Mouse (Mus musculus): ENCODE data around the gene Cd3eap. TPM values are rescaled to one million over a fixed set of nuclear protein-coding genes. Genes with fewer than 3 reads are reported as not detected.

The Cd3eap gene
- total RNA-seq, 2 experiments from 2014 or later: 18.1 to 19.5 TPM

DNA sequence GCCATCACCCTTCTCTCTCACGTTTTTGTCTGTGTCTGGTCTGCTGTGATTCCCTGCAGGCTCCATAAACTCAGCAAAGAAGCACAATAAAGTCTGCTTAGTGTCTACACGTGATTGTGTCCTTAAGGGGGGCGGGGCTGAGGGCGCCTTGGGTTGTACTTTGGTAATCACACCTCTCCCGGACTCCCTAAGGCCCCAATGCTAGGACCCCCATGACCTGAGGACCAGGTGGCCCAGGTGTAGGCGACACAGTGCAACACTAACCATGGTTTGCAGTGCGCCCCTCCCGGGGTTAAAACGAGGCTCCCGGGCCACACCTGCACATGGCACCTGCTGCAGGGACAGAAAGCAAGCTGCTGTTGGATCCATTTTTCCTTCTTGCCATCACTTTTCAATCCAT lies 18.0 kb downstream of the Cd3eap start:
- no peak for TF ChIP-seq CTCF (conservative IDR thresholded peaks at IDR 0.05)
- H3K4me3 ChIP-seq: no peak overlapping the region; the same call in 1 of the 2 replicates
- H3K27ac ChIP-seq: peak overlapping the region; percentile 87; the same call in 1 of the 2 replicates
- DNase-seq (ENCODE audit: low spot score in 2 of 2): no peak

DNA sequence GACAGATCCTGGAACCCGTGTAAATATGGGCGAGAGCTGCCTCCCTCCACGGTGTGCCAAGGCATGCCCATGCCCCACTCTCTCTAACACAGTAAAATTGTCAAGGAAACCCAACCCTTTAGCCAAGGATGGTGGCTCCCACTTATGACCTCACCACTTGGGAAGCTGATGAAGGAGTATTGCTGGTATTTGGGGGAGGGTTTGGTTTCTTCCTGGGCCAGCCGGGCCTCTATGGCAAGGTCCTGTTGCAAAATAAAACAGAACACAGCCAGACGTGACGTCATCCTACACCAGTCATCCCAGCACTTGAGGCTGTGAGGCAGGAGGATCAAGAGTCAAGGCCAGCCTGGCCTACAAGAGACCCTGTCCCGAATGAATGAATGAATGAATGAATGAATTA lies 20.7 kb downstream of the Cd3eap start:
- peak overlapping the region; percentile 90 for H3K27ac ChIP-seq
- no peak for TF ChIP-seq CTCF (conservative IDR thresholded peaks at IDR 0.05)
- no peak for DNase-seq (ENCODE audit: low spot score in 2 of 2)
- H3K4me3 ChIP-seq: no peak overlapping the region

DNA sequence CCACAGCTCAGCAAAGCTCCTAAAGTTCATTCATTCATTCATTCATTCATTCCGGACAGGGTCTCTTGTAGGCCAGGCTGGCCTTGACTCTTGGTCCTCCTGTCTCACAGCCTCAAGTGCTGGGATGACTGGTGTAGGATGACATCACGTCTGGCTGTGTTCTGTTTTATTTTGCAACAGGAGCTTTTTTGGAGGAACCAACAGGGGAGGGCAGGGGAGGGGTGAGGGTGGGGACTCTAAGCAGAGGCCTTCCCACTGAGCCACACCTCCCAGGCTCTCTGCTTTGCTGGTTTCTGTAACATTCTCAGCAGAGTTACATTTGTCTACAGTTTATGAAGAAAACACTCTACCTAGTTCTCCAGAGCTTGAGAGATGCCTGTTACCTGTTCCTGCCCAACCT lies 21.2 kb downstream of the Cd3eap start:
- Histone ChIP-seq H3K4me3 (no peak overlapping the region), H3K27ac (peak overlapping the region; percentile 90)
- no peak for DNase-seq (ENCODE audit: low spot score in 2 of 2)
- no peak for TF ChIP-seq CTCF (conservative IDR thresholded peaks at IDR 0.05)

DNA sequence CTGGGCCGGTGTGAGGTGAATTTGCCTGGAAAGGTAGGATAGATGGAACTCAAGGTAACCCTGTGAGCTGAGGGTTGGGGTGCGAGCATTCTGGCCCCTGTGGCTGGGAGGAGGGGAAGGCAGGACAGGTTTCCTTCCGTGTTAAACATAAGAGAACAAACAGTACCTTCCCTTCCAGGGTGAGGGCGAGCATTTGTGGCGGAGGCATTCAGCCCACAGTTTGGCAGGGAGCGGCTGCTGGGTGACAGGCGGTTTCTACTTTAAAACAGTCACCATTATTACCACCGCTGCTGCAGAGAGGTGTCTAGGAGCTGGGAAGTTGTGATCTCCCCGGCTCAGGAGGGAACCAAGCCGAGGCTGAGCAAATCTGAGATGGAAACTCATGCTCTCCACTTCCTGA lies 22.2 kb downstream of the Cd3eap start:
- peak in 1 of 2 experiments; percentile 46 for DNase-seq (ENCODE audit: low spot score in 2 of 2)

DNA sequence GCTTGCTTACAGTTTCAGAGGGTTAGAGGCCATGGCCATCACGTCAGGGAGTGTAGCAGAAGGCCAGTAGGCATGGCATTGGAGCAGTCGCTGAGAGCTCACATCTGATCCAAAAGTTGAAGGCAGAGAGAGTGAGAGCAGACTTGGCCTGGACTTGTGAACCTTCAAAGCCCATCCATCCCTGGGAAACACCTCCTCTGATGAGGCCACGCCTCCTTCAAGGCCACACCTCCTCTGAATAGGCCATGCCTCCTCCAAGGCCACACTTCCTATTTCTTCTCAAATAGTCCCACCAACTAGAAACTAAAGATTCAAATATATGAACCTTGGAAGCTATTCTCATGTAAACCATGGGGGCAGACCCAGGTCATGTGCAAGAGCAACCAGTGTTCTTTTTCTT lies 23.7 kb downstream of the Cd3eap start:
- DNase-seq (ENCODE audit: low spot score in 2 of 2): no peak
- Histone ChIP-seq H3K4me3 (no peak overlapping the region), H3K27ac (peak overlapping the region; percentile 47; the same call in 1 of the 2 replicates)
- TF ChIP-seq CTCF (conservative IDR thresholded peaks at IDR 0.05): no peak

More for the DNA sequence above, 22.2 kb downstream of the Cd3eap start:
- no peak for TF ChIP-seq CTCF (conservative IDR thresholded peaks at IDR 0.05)
- Histone ChIP-seq H3K4me3 (peak overlapping the region; percentile 17; the same call in 1 of the 2 replicates), H3K27ac (peak overlapping the region; percentile 90)

DNA sequence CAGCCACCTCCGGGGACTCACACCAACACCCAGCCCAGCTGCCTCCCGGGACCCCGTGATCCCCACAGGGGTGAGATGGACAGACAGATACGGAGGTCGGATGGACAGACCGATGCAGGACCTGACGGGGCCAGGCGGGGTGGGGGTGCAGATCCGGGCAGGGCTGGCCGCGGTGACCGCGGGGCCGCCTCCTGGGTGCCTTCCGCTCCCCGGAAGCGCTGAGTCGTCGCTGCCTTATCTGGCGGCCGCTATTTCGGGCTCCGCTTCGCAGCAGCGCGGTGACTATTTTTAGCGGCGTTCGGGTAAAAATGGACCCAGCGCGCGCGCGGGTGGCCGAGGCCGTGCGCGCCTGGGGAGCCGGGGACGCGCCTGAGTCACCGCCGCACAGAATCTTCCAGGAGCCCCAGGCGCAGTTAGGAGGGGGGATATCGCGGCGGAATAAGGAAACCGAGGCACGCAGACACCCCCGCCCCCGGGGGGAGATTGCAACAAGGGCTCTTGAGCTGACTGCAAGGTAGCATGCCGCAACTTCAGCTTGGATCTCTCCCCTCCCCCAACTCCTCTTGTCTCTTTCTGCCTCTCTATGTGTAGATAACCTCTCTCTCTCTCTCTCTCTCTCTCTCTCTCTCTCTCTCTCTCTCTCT lies 26.5 kb downstream of the Cd3eap start:
- TF ChIP-seq CTCF (conservative IDR thresholded peaks at IDR 0.05): no peak

DNA sequence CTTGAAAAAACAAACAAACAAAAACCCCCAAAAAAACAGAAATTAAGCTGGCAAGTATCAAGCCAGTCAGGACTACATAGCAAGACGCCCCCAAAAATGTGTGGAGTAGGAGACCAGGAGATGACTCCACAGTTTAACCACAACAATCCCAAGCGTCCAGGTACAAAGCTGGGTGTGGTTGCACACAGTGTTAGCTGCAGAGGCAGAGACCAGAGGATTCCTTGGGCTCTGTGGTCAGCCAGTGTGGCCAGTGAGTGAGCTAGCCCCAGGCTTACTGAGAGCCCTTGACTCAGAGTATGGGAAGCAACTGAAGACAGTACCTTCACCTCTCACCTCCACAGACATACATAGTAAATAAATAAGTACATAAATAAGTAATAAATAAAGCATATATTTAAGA lies 27.4 kb downstream of the Cd3eap start:
- H3K27ac ChIP-seq: no peak overlapping the region
- no peak overlapping the region for H3K4me3 ChIP-seq
- no peak for TF ChIP-seq CTCF (conservative IDR thresholded peaks at IDR 0.05)
- DNase-seq (ENCODE audit: low spot score in 2 of 2): no peak

More for the DNA sequence above, 26.5 kb downstream of the Cd3eap start:
- H3K27ac ChIP-seq: peak overlapping the region; percentile 95
- H3K4me3 ChIP-seq: peak overlapping the region; percentile 78
- peak; percentile 85 to 86 for DNase-seq (ENCODE audit: low spot score in 2 of 2)

DNA sequence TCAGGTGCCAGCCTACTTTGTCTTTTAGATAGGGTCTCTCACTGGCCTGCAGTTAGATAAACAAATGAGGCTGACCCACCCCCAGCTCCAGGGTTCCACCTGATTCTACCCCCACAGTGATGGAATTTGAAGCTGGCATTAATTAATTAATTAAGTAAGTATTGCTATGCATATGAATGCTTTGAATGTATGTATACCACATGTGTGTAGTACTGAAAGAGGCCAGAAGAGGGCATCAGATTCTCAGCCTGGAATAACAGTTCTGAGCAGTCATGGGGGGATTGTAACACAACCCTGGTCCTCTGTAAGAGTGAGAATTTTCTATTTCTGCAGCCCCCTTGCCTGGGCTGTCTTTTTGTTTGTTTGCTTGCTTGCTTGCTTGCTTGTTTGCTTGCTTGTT lies 30.9 kb downstream of the Cd3eap start:
- peak; percentile 67 for TF ChIP-seq CTCF (conservative IDR thresholded peaks at IDR 0.05)
- no peak for DNase-seq (ENCODE audit: low spot score in 2 of 2)
- no peak overlapping the region for H3K4me3 ChIP-seq
- no peak overlapping the region for H3K27ac ChIP-seq

DNA sequence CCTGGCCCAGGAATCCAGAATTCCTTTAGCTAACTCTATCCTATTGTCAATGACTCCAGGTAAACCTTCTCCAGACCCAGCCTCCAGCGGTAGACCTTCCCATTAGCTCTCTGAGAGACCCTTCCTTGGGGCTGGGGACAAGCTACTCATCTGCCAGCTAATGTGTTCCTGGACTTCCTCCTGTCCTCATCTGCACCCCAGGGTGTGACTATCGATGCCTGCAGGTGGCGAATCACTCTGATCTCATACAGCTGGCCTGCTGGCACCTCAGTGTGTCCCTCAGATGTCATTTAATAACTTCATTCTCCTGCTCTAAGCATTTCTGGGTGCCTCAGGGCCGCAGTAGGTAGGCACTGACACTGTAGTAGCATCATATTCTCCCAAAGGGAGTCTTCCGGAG lies 31.5 kb downstream of the Cd3eap start:
- no peak overlapping the region for H3K4me3 ChIP-seq
- no peak for DNase-seq (ENCODE audit: low spot score in 2 of 2)
- no peak for TF ChIP-seq CTCF (conservative IDR thresholded peaks at IDR 0.05)

DNA sequence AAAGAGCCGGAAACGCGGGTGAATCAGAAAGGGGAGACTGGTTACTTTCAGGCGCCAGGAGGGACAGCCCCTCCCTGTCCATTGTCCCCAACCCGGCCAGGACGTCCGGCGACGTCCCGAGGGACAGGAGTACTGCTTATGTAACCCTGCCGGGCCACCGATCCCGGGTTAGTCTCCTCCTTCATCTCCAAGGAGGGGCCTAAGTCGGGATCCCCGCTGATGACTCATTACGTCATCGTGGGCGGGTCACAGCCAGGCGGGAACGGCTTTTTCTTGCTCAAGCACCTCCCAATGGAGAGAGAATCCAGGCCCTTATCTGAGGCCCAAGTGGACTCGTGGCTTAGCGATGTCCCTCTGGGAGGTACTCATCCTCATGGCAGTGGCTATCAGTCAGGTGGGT lies 32.2 kb downstream of the Cd3eap start:
- TF ChIP-seq CTCF (conservative IDR thresholded peaks at IDR 0.05): no peak
- Histone ChIP-seq H3K27ac (peak overlapping the region; percentile 96), H3K4me3 (peak overlapping the region; percentile 48)
- DNase-seq (ENCODE audit: low spot score in 2 of 2): peak; percentile 82 to 89

More for the DNA sequence above, 31.5 kb downstream of the Cd3eap start:
- H3K27ac ChIP-seq: 0 out of 2 replicates have a peak overlapping the region, but pooled peaks have one; percentile 96

DNA sequence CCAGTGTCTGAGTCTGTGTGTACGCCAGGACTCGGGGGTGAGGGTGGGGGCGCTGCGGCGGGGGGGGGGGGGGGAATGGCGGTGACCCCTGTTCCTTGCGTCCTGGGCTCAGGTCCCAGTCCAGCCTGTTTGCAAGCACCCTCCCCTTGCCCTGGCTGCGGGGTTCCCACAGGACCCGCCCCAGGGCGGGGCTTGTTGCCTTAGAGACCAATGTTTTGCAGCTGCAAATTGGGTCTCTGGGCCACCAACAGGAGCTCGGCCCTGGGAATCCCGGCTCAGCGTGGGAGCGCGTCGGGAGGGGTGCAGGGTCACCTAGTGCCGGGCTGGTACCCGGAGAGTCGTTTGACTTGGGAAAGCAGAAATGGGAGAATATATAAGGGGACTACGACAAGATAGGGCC lies 32.9 kb downstream of the Cd3eap start:
- peak overlapping the region; percentile 48 for H3K4me3 ChIP-seq
- peak overlapping the region; percentile 96 for H3K27ac ChIP-seq
- DNase-seq (ENCODE audit: low spot score in 2 of 2): peak; percentile 75 to 77
- no peak for TF ChIP-seq CTCF (conservative IDR thresholded peaks at IDR 0.05)

DNA sequence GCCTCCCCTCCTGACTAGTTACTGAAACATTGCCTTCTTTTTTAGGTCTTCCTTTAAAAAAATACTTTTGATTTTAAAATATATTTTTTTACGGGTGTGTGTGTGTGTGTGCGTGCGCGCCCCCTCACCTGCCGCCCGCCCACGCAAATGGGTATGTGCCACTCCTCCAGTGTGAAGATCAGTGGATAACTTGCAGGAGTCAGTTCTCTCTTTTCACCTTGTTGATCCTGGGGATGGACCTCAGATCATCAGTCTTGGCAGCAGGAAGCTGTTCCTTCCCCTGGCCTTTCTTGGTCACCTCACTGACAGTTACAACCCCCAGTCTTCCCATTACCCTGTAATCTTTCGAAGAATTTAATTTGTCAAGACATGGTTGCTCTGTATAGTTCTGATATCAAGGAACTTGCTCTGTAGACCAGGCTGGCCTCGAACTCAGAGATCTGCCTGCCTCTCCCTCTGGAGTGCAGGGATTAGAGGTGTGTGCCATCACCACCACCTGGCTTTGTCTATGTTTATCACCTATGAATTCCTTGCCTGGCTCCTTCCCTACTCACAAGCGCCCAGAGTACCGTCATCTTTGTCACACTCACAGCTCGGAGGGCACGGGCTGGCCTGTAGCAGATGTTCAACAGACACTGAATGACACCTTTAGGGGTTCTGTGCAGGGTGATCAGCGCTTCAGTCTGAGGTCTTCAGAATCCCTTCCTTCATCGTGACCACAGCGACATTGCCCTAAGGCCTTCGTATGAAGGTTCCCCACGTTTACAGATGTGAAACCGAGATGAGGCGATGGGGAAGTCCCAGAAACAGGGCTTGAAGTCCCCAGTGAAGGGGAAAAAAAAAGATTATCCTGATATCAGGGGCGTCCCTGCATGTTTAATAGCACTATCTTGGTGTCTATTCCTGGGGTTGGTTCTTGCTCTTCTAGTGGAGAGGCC lies 33.8 kb downstream of the Cd3eap start:
- H3K27ac ChIP-seq: peak overlapping the region; percentile 96
- H3K4me3 ChIP-seq: no peak overlapping the region; the same call in 1 of the 2 replicates
- no peak for TF ChIP-seq CTCF (conservative IDR thresholded peaks at IDR 0.05)
- no peak for DNase-seq (ENCODE audit: low spot score in 2 of 2)

DNA sequence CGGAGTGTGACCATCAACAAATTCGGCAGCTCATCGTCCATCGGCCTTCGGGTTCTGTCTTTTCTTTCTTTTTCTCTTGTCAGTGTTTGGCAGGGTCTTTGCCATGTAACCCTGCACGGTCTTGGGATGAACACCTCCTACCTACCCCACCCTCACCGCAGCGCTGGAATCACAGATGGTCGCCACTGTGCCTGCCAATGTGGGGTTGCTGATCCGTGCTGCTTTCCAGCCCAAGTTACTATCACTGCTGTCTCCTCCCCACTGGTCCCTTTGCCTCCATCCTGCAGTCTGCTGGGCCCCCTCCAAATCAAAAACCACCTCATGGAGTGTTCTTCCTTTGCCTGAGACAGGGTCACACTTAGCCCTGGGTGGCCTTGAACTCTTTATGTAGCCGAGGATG lies 35.1 kb downstream of the Cd3eap start:
- no peak for DNase-seq (ENCODE audit: low spot score in 2 of 2)
- TF ChIP-seq CTCF (conservative IDR thresholded peaks at IDR 0.05): no peak

More for the DNA sequence above, 35.1 kb downstream of the Cd3eap start:
- Histone ChIP-seq H3K4me3 (no peak overlapping the region), H3K27ac (no peak overlapping the region)

Data from layer of hippocampus, adult 2 months (tissue).